Mouse (Mus musculus): Measurements from ENCODE around the gene Ankfy1.

Ankfy1 gene

DNA sequence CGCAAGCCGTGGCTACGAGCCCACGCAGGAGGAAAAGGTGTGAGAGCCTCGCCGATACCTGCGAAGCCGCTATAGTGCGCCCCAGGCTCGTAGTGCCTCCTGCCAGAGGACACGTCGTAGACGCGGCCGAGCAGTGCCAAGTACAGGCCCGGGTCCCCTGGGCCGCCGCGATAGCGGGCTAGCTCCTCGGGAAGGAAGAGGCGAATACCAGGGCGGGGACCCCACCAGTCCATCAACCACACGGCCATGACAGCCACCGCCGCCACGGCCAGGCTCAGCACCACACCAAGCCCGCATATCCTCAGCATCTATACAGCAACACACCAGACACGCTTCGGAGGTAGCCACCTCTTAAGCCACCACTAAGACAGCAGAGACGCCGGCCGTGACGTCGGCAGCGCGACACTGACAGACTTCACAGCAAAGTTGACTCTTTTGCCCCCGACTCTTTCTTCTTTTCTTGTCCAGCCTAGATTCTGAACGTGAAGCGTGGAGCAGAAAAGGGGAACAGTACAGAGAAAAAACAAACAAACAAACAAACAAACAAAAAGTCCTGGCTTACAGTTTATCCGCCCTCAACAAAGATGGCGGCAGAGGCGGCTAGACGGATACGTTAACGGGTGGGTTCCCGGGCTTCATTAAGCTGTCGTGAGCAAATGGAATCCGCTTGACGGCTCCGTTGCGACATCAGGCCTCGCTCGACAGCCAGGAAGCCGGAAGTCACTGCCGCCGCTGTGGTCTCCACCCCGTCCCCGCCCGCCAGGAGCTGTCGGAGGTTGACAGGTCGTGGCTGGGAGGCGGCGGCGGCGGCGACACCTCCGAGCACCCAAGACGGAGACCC, 105.9 kb downstream of the Ankfy1 start, which contains the start of the genes Cyb5d2 and Zzef1:
TSS of gene Cyb5d2 (minus strand) at position 688 of the 841 bp plus-strand sequence.
TSS of gene Zzef1 (plus strand) at position 772 of the 841 bp plus-strand sequence.
- DNase-seq, result peak; percentile 94

DNA sequence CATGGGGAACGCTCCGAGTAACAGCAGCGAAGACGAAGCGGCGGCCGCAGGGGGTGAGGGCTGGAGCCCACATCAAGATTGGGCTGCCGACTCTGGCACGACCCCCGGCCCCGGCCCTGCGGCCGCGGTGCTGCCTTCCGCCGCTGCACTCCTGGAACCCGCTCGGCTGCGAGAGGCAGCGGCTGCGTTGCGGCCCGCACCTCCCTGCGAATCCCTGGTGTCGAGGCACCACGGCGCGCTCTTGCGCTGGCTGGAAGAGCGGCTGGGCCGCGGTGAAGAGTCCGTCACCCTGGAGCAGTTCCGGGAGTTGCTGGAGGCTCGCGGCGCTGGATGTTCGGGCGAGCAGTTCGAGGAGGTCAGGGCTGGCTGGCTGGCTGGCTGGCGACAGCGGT, 106.5 kb downstream of the Ankfy1 start:
- no peak for DNase-seq

DNA sequence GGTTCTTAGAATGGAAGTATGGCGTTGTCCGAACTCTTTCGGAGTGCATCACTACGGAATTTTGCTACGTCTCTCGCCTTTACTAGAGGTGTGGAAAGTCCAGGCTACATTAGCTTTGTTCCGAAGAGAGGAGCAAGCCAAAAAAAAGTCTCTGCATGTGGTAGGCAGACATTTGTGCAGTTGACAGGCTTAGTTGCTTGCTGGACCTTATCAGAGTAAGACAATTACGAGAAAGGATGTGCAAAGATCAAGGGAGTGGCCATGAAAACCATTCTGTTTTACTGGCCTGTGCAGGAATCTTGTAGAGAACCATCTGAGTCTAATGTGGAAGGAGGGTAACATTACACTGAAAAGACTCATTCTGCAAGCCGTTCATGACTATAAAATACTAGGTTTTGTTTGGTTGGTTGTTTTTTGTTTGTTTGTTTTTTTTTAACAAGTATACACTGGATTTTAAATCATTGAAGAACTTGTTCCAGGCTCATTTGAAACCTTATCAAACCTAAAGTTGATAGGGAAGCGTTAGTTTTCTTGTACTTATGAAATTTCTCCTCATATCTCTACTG, 107.0 kb downstream of the Ankfy1 start:
- no peak for DNase-seq

DNA sequence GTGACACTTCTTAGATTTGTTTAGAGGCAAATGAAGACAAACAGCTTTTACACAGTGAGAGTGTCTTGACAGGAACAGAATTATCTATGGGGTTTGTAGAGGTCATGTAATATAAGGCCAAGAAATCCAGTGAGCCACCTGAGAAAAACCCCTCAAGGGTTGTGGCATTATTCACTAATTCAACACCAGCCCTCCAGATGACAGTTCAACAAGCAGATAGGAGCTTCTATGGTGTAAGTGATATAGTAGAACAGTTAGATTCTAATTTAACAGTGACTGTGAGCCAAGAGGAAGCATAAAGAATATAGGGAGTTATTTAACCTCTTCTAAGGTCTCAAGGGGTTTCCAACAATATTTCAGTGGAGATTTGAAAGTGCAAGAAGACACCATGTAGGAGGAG, 108.3 kb downstream of the Ankfy1 start:
- no peak for DNase-seq

DNA sequence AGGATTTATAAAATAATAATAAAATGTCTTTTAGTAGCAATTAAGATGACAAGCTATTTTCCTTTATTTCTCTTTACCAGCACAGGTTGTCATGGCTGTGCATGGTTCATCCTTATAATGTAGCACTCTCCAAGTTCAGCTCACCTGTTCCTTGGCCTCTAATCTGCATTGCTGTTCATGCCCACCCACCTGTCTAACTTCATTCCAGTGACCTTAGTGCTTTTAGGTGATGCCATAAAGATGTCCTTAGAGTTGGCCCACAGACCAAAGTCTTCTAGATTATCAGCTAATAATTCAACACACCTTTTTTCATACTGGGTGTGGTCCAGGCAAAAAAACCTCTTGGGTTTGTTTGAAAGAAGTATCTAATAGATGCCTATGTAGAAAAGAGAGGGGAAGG, 111.4 kb downstream of the Ankfy1 start:
- DNase-seq, result no peak

DNA sequence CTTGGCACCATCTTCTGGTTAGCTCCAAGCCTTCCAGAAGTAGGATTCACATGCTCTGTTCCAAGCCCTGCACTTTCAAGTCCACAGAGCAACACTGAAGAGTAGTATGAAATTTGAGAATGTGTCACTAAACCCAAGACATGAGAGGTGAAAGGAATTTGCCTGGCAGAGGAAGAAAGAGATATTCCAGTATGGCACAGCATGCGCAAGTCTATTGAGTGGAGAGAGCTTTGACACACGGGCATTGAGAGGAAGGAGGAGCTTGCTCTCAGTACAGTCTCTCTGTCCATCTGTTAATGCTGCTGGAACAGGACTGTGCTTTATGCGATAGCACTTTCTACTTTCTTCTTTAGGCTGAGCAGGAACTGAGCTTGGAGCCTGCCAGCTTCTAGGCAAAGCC, 113.2 kb downstream of the Ankfy1 start:
- DNase-seq, result peak; percentile 5

DNA sequence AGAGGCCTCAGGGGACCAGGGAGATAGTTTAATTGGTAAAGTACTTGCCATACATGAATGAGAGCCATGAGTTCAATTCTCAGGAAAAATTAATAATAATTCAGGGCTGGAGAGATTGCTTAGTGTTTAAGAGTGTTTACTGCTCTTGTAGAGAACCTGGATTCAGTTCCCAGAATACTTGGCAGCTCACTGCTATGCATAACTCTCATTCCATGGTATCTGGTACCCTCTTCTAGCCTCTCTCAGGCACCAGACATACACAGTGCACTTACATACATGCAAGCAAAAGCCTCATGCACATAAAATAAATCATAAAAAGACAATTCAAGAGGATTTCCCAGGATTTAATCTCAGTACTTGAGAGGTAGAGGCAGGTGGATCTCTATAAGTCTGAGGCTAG, 114.8 kb downstream of the Ankfy1 start:
- DNase-seq, result no peak

DNA sequence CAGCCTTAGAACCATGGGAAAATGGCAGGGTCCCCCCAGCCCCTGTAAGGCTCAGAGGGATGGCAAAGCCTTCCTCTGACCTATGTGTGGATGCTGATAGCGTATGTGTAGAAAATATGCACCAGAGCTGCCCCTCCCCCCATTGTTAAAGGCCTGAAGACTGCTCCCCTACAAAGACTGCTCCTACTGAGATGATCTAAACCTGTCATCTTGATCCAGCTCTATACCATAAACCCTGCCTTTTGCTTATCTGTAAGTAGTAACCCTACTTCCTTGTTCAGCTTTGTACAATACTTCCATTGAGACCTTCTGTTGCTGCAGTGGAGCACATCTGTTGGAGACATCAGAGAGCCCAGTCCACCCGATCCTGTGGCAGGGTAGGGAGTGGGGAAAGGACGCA, 115.4 kb downstream of the Ankfy1 start:
- DNase-seq, result no peak

DNA sequence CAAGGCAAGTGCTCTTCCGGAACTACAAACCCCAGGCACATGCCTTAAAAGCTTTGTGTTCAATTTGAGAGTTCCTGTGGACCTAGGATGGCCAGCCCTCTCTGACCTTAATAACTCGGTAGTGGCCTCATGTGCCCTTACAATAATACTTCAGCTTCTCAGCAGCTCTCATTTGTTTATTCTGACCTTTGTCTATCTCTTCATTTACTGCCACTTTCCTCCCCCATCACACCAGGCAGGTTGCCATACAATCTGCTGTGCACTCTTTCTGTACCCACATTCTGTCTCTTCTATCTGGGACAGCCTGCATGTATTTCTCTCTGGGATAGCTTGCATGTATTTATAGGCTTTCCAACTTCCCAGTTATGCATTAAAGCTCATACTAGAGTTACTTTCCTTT, 116.8 kb downstream of the Ankfy1 start:
- DNase-seq, result no peak

DNA sequence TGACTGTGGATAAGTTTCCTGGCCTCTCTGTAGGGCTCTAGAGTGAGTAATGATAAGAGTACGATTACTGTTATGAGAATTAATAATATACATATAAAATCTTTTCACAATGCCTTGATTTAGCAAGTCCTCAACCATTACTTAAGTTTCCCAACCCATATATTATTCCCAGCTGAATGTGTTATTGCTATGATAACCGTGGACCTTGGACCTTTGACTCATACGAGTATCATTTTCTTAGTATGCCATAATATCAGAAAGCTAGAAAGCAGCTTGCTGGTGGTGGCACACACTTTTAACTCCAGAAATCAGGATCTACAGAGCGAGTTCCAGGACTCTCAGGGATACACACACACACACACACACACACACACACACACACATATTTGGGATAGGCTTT, 118.2 kb downstream of the Ankfy1 start:
- peak; percentile 5 for DNase-seq

DNA sequence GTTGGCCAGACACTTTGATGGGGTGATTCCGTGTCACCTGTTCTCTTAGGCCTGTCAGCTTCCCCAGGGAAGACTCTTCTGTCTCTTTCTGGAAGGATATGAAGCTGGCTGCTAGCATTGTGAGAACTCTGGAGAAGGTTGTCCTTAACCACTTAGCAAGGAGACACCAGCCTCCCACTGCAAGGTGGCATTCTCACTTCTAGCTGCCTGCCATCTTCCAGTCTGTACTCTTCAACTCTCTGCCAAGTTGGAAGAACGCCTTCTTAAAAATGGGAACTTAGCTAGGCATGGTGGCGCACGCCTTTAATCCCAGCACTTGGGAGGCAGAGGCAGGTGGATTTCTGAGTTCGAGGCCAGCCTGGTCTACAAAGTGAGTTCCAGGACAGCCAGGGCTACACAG, 123.9 kb downstream of the Ankfy1 start:
- DNase-seq, result no peak

DNA sequence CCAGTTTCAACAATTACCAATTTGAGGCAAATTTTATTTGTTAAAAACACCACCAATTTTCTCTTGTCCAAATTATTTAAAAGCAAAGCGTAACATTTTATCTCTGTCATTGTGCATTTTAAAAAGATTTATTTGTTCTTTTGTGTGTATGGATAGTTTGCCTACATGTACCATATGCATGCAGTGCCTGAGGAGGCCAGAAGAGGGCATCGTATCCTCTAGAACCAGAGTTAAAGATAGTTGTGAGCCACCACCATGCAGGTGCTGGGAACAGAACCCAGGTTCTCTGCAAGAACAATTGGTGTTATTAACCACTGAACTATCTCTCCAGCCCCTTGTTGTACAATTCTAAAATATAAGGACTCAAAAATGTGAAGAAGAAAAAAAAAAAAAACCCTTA, 124.4 kb downstream of the Ankfy1 start:
- DNase-seq, result no peak

DNA sequence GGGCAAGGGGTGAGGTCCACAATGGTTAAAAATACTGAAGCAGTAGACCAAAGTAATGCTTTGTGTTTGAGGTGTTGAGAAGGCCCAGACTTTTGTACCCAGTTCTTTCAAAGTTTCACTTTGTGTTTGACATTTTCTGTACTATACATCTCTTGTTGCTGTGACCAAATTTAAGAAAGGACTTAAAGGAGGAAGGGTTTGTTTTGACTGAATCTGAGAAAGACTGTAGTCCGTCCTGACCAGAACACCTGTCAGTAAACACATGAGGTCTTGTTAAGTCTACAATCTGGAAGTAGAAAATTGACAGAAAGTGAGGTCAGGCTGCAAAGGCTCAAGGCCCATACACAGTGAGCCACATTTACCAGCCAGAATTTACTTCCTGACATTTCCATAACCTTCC, 127.1 kb downstream of the Ankfy1 start:
- DNase-seq, result no peak

DNA sequence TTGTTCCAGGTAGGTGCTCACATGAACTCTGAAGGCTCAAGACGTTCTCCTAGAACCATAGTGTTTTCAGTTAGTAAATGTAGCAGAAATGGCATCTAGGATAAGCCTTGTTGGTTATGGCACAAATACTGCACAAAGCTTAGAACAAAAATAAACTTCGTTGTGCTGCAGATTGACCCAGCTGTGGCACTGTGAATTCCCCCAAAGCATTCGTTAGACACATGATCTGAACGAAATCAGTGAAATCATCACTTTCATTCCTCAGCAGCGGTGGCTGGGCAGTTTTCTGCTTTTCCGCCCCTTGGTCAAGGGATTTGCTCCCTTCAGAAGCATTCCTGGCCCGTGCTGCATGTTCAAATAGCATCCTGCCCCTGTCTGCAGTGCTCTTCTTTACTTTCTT, 128.3 kb downstream of the Ankfy1 start:
- no peak for DNase-seq

DNA sequence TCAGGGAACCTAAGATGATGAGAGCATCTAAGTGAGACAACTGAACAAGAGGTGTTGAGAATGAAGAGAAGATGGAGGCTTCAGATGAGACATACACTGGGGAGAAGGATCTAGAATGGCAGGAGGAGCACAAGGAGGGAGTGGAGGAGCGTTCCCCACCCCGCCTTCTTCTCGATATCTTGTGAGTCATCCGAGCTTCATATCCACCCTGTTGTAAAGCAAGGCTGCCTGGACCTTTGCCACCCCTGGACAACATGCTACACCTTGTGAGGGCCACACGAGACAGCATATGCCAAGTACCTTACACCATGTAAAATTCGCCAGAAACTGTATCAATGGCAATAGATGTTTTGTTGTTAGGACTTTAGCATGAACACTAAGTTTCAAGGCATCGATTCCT, 131.2 kb downstream of the Ankfy1 start:
- DNase-seq, result no peak

Data from lung, postnatal 14 days (tissue).